Mouse (Mus musculus): Measurements from ENCODE around the gene Chst3. TPM values are rescaled to one million over a fixed set of nuclear protein-coding genes. Genes with fewer than 3 reads are reported as not detected.
A peak's percentile ranks its signal among the peaks of the same experiment; 100 is the strongest.

The Chst3 gene
- 0.97 and 1.0 TPM in 2 replicates for polyA plus RNA-seq (2015; fragmentation: Nextera tagmentation; extraction: Ambion mirVana)

DNA sequence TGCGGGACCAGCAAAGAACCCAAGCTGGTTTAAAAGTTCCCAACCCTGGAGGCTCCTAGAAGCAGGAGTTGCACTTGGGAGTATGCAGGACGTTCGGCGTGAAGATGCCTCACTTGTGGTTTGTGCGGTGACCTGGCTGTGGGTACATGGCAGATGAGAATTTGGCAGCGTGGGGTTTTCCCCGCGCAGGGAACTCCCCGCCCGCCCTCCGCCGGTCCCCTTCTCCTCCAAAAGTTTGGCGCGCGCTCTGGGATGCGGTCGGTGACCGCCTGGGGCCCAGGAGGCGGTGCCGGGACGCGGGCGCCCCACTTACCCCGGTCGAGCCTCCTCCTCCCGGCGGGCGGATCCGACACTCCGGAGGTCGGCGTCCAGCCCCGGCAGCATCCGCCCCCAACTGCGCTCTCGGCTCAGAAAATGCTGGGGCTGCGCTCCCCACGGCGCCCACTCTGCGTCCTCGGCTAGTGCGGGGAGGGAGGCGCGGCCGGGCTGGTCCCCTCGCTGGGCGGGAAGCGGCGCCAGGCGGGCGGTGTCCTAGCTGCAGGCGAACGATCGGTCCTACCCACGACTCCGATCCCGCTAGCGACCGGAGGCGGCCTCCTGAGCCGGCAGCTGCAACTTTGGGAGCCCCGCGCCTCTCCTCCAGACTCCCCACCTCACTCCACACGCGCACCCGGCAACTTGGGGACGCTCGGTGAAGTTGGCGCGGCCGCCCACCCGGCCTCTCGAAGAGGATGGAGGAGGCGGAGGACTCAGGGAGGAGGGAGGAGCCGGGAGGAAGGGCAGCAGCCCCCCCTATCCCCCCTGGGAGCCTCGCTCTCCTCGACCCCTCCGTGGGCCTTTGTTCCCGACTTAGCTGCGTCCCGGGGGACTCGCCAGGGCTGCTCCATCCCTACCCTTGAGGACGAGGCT, at the start of gene Chst3:
Gene Chst3, minus strand, starts transcription at position 670 of the 909 bp plus-strand sequence.
- Histone ChIP-seq H3K9me3 (replicated peaks; ENCODE audit: control insufficient read depth, low read length, poor library complexity, severe bottlenecking) (no peaks in the 10 kb centered on the region), H3K4me1 (ENCODE audit: control insufficient read depth, insufficient read depth, low read length) (peaks cover 12% of the 10 kb centered on the region), H3K27me3 (ENCODE audit: control insufficient read depth, insufficient read depth, low read depth, low read length) (peaks cover 11% of the 10 kb centered on the region), H3K36me3 (ENCODE audit: control insufficient read depth, insufficient read depth, low read length) (no peaks in the 10 kb centered on the region), H3K27ac (ENCODE audit: low read length) (peak within 1 kb of the TSS; percentile 53), H3K4me3 (ENCODE audit: low read depth, low read length) (peak within 1 kb of the TSS; percentile 60), H3K9ac (ENCODE audit: low read depth, low read length) (peak within 1 kb of the TSS; percentile 73), H3K4me2 (ENCODE audit: low read length) (peak within 1 kb of the TSS; percentile 99)
- WGBS: under 1% methylated on average over 63 of the region's 83 CpGs
- peak; percentile 61 for ATAC-seq

DNA sequence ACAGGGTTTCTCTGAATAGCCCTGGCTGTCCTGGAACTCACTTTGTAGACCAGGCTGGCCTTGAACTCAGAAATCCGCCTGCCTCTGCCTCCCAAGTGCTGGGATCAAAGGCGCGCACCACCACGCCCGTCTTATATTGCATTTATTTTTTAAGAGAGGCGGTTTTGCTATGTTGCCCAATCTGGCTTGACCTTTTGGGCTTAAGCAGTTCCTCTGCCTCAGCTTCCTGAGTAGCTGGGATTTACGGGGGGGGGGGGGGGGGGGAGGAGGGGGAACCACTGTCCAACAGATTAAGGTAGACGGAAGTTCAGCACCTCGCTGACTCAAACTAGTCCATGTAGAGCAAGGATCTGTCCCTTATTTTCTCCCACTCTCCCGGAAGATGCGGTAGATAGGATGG, 49.7 kb upstream of the Chst3 start:
- H3K9me3 ChIP-seq (replicated peaks; ENCODE audit: control insufficient read depth, low read length, poor library complexity, severe bottlenecking): no peaks in the 10 kb centered on the region
- no peak overlapping the region for H3K4me2 ChIP-seq (ENCODE audit: low read length)
- no peak overlapping the region for H3K27ac ChIP-seq (ENCODE audit: low read length)
- no peaks in the 10 kb centered on the region for H3K36me3 ChIP-seq (ENCODE audit: control insufficient read depth, insufficient read depth, low read length)
- no peaks in the 10 kb centered on the region for H3K27me3 ChIP-seq (ENCODE audit: control insufficient read depth, insufficient read depth, low read depth, low read length)
- ATAC-seq: no peak
- no peak overlapping the region for H3K4me3 ChIP-seq (ENCODE audit: low read depth, low read length)
- H3K9ac ChIP-seq (ENCODE audit: low read depth, low read length): no peak overlapping the region
- no peaks in the 10 kb centered on the region for H3K4me1 ChIP-seq (ENCODE audit: control insufficient read depth, insufficient read depth, low read length)
- 94% methylated on average over 10 of the region's 11 CpGs for WGBS

DNA sequence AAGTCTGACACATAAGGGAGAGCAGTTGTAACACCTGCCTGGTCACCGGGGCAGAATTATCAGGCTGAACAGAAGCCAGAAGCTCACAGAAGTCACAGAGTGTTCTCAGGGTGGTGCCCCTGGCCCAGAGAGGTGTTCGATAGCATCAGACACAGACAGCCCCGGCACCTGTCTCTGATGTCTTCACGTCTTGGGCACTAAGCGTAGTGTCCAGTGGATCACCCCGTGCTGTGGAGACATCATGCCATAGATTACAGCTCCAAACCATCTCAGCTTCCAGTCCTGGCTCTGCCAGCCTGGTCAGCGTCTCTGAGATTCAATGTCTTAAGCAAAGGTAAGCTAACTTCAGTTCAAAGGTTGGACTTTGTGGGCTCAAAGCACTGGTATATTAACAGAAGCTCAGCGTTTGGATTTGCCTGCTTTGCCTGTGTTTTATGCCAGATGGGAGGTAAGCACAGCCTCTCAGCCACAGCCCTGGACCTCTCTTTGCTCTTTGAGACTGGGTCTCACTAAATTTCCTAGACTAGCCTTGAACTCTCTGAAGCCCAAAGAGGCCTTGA, 47.9 kb upstream of the Chst3 start:
- Histone ChIP-seq H3K36me3 (ENCODE audit: control insufficient read depth, insufficient read depth, low read length) (no peaks in the 10 kb centered on the region), H3K4me2 (ENCODE audit: low read length) (no peak overlapping the region), H3K4me3 (ENCODE audit: low read depth, low read length) (no peak overlapping the region), H3K27me3 (ENCODE audit: control insufficient read depth, insufficient read depth, low read depth, low read length) (no peaks in the 10 kb centered on the region), H3K9ac (ENCODE audit: low read depth, low read length) (no peak overlapping the region), H3K9me3 (replicated peaks; ENCODE audit: control insufficient read depth, low read length, poor library complexity, severe bottlenecking) (no peaks in the 10 kb centered on the region), H3K4me1 (ENCODE audit: control insufficient read depth, insufficient read depth, low read length) (no peaks in the 10 kb centered on the region), H3K27ac (ENCODE audit: low read length) (no peak overlapping the region)
- ATAC-seq: no peak
- WGBS: 90% methylated on average over 8 of the region's 8 CpGs

DNA sequence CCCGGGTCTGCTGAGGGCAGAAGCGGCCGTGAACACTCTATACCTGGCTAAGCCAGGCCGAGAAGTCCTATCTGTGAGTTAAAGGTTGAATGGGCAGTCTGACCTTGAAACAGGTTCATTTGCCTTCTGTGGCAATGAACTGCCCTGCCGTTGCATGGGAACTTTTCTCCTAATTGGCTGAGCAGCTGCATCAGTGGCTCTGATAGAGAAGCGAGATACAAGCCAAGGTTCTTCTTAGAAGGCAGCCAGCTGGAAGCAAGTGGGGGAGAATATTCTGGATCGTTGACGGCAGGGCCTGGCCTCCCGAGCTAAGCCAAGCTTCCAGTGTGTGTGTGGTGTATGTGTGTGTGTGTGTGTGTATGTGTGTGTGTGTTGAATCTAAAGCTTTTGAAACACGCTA, 46.2 kb upstream of the Chst3 start:
- H3K4me2 ChIP-seq (ENCODE audit: low read length): no peak overlapping the region
- H3K9me3 ChIP-seq (replicated peaks; ENCODE audit: control insufficient read depth, low read length, poor library complexity, severe bottlenecking): no peaks in the 10 kb centered on the region
- H3K27me3 ChIP-seq (ENCODE audit: control insufficient read depth, insufficient read depth, low read depth, low read length): no peaks in the 10 kb centered on the region
- no peak overlapping the region for H3K4me3 ChIP-seq (ENCODE audit: low read depth, low read length)
- H3K36me3 ChIP-seq (ENCODE audit: control insufficient read depth, insufficient read depth, low read length): no peaks in the 10 kb centered on the region
- 73% methylated on average over 10 of the region's 10 CpGs for whole genome bisulfite sequencing
- no peak overlapping the region for H3K9ac ChIP-seq (ENCODE audit: low read depth, low read length)
- H3K4me1 ChIP-seq (ENCODE audit: control insufficient read depth, insufficient read depth, low read length): no peaks in the 10 kb centered on the region
- H3K27ac ChIP-seq (ENCODE audit: low read length): no peak overlapping the region
- no peak for ATAC-seq

DNA sequence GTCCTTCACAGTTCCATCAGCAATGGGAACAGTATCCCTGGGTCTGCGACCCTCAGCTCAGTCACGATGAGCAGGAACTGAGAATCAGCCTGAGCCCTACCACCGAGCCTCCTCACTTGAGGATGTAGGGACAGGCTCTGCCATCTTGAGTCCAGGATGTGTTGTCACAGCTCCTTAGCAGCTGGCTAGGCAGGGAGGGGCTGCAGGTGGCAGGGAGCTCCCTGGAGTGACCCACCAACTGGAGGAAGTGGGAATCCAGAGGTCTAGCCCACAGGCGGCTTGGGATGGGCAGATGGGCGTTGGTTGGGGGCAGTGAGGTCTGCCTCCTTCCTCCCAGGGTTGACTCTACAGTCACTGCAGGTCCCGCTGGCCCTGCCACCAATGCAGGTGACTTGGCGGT, 44.3 kb upstream of the Chst3 start:
- H3K27ac ChIP-seq (ENCODE audit: low read length): no peak overlapping the region
- H3K4me3 ChIP-seq (ENCODE audit: low read depth, low read length): no peak overlapping the region
- ATAC-seq: 0 out of 2 replicates have a peak, but pooled peaks have one; percentile 33
- no peak overlapping the region for H3K9ac ChIP-seq (ENCODE audit: low read depth, low read length)
- WGBS: 93% methylated on average over 7 of the region's 7 CpGs
- no peaks in the 10 kb centered on the region for H3K27me3 ChIP-seq (ENCODE audit: control insufficient read depth, insufficient read depth, low read depth, low read length)
- H3K4me1 ChIP-seq (ENCODE audit: control insufficient read depth, insufficient read depth, low read length): no peaks in the 10 kb centered on the region
- H3K36me3 ChIP-seq (ENCODE audit: control insufficient read depth, insufficient read depth, low read length): no peaks in the 10 kb centered on the region
- no peaks in the 10 kb centered on the region for H3K9me3 ChIP-seq (replicated peaks; ENCODE audit: control insufficient read depth, low read length, poor library complexity, severe bottlenecking)
- no peak overlapping the region for H3K4me2 ChIP-seq (ENCODE audit: low read length)

DNA sequence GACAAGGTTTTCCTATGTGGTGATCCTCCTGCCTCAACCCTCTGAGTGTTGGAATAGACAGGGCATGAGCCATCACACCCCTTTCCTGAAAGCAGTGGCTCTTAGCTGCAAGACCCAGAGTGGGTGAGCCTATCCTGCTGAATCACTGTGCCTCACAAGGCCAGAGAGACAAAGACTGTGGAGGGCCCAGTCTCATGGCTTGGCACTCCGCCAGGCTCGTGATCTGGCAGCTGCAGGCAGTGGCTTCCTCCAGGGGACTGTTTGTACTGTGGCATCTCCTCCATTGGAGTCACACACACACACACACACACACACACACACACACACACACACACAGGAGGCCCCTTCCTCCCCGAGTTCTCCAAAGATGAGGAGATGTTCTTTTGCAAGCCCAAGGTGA, 43.3 kb upstream of the Chst3 start:
- H3K9me3 ChIP-seq (replicated peaks; ENCODE audit: control insufficient read depth, low read length, poor library complexity, severe bottlenecking): no peaks in the 10 kb centered on the region
- peak; percentile 82 for ATAC-seq

DNA sequence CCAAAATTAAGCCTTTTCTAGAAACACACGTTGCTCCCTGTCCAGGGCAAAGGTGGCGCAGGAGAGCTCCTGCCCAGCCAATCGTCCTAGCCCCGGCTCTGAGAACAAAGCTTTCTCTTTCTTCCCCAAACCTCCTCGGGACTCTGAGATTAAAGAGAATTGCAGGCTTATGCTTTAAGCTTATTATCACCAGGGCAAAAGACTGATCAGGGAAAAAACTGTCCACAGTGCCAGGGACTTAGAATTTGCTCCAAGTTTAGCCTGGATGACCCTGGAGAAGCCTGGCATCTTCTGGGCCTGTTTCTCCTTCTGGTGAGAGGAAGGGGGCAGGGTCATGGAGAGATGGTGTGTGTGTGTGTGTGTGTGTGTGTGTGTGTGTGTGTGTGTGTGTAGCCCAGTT, 42.5 kb upstream of the Chst3 start:
- 18% methylated on average over 5 of the region's 5 CpGs for WGBS

More for the DNA sequence above, 43.3 kb upstream of the Chst3 start:
- Histone ChIP-seq H3K27me3 (ENCODE audit: control insufficient read depth, insufficient read depth, low read depth, low read length) (no peaks in the 10 kb centered on the region), H3K27ac (ENCODE audit: low read length) (0 out of 2 replicates have a peak overlapping the region, but pooled peaks have one; percentile 25), H3K4me2 (ENCODE audit: low read length) (no peak overlapping the region), H3K36me3 (ENCODE audit: control insufficient read depth, insufficient read depth, low read length) (no peaks in the 10 kb centered on the region), H3K4me1 (ENCODE audit: control insufficient read depth, insufficient read depth, low read length) (no peaks in the 10 kb centered on the region), H3K9ac (ENCODE audit: low read depth, low read length) (no peak overlapping the region), H3K4me3 (ENCODE audit: low read depth, low read length) (no peak overlapping the region)
- WGBS: 18% methylated on average over 3 of the region's 3 CpGs

DNA sequence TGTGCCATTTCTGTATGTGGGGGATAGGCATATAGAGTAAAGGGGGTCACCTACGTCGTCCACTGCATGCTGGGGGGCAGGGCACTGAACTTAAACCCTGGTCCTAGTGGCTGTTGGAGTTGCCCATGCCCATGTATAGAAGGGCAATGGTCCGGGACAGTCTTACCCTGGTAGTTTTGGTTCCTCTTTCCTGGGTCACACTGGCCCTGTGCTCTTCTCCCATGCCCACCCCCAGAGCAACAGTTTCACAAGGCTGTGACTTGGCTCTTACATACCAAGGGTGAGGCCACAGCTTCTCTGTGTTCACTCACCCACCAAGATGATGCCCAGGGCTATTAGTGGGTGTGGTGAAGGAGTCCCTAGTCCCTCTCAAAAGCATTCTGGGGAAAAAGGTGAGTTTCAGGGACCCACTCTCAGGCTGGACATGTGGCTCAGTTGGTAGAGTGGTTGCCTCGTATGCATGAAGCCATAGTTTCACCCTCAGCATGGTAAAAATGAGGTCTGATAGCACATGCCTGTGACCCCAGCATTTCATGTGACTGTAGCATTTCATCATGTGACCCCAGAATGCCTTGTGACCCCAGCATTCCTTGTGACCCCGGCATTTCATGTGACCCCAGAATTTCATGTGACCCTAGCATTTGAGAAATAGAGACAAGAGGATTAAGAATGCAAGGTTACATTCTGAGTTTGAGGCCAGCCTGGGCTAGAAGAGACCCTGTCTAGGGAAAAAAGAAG, 41.7 kb upstream of the Chst3 start:
- no peak for ATAC-seq
- no peaks in the 10 kb centered on the region for H3K4me1 ChIP-seq (ENCODE audit: control insufficient read depth, insufficient read depth, low read length)
- no peak overlapping the region for H3K27ac ChIP-seq (ENCODE audit: low read length)
- no peak overlapping the region for H3K4me3 ChIP-seq (ENCODE audit: low read depth, low read length)
- H3K9me3 ChIP-seq (replicated peaks; ENCODE audit: control insufficient read depth, low read length, poor library complexity, severe bottlenecking): no peaks in the 10 kb centered on the region
- no peaks in the 10 kb centered on the region for H3K36me3 ChIP-seq (ENCODE audit: control insufficient read depth, insufficient read depth, low read length)
- 87% methylated on average over 5 of the region's 5 CpGs for WGBS
- H3K4me2 ChIP-seq (ENCODE audit: low read length): no peak overlapping the region
- no peak overlapping the region for H3K9ac ChIP-seq (ENCODE audit: low read depth, low read length)
- H3K27me3 ChIP-seq (ENCODE audit: control insufficient read depth, insufficient read depth, low read depth, low read length): no peaks in the 10 kb centered on the region

More for the DNA sequence above, 42.5 kb upstream of the Chst3 start:
- Histone ChIP-seq H3K4me2 (ENCODE audit: low read length) (no peak overlapping the region), H3K4me3 (ENCODE audit: low read depth, low read length) (no peak overlapping the region), H3K4me1 (ENCODE audit: control insufficient read depth, insufficient read depth, low read length) (no peaks in the 10 kb centered on the region), H3K9ac (ENCODE audit: low read depth, low read length) (no peak overlapping the region), H3K9me3 (replicated peaks; ENCODE audit: control insufficient read depth, low read length, poor library complexity, severe bottlenecking) (no peaks in the 10 kb centered on the region), H3K36me3 (ENCODE audit: control insufficient read depth, insufficient read depth, low read length) (no peaks in the 10 kb centered on the region), H3K27ac (ENCODE audit: low read length) (no peak overlapping the region), H3K27me3 (ENCODE audit: control insufficient read depth, insufficient read depth, low read depth, low read length) (no peaks in the 10 kb centered on the region)
- no peak for ATAC-seq
